Mouse (Mus musculus): Measurements from ENCODE around the gene Gm4187. TPM values are rescaled to one million over a fixed set of nuclear protein-coding genes. Genes with fewer than 3 reads are reported as not detected.
"Not testable (repeated sequence)": the region's sequence is repeated elsewhere in the genome, so short reads cannot be mapped to it uniquely, and the experiment has no call there.

Gm4187 gene
- total RNA-seq (2014; rRNA removed) (not detected in 2 replicates), polyA plus RNA-seq (2015; fragmentation: Nextera tagmentation; extraction: Ambion mirVana) (not detected in 2 replicates)

DNA sequence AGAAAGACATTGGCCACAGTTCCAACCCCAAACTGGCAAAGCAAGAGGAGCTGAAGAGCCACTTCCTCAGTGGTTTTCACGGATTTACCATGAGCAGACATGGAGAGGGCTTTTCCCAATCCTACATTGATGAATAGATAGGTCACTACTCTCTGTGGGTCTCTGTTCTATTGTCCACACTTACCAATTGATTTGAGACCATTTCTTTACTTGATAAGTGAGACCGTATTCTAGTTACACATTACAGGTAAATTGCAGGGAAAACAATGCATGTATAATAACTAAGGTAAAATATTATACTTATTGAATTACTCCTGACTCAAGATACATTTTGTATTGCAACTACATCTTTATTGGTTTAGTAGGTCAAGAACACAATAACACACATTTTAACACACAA lies at the start of gene Gm4187:
Gene Gm4187 (minus strand): TSS at position 101 of the 400 bp plus-strand sequence.
- ATAC-seq (ENCODE audit: low FRiP score); H3K27me3 ChIP-seq (ENCODE audit: insufficient read depth, low read length); H3K4me3 ChIP-seq (ENCODE audit: low read depth, low read length); H3K9me3 ChIP-seq (ENCODE audit: low read length); H3K9ac ChIP-seq (replicated peaks; ENCODE audit: low read length, poor library complexity, severe bottlenecking); DNase-seq (ENCODE audit: low spot score); H3K4me2 ChIP-seq (ENCODE audit: low read depth, low read length, poor library complexity, severe bottlenecking); H3K36me3 ChIP-seq (ENCODE audit: insufficient read depth, low read length); H3K27ac ChIP-seq (ENCODE audit: low read depth, low read length); H3K4me1 ChIP-seq (ENCODE audit: insufficient read depth, low read length): not testable (repeated sequence)
- no CpG with 5 or more reads among the region's 2 CpGs for WGBS

DNA sequence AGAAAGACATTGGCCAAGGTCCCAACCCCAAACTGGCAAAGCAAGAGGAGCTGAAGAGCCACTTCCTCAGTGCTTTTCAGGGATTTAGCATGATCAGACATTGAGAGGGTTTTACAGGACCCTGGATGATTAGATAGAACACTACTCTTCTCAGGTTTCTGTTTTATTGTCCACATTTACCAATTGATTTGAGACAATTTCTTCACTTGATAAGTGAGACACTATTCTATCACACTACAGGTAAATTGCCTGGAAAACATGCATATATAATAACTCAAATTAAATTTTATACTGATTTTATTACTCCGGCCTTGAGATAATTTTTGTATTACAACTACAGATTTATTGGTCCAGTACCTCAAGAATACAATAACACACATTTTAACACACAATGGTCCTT lies 41.4 kb upstream of the Gm4187 start, which contains the start of gene Gm8660:
Gene Gm8660 (minus strand): TSS at position 101 of the 400 bp plus-strand sequence.
- not testable (repeated sequence) for ATAC-seq (ENCODE audit: low FRiP score); H3K27me3 ChIP-seq (ENCODE audit: insufficient read depth, low read length); H3K9me3 ChIP-seq (ENCODE audit: low read length); H3K4me3 ChIP-seq (ENCODE audit: low read depth, low read length); H3K4me1 ChIP-seq (ENCODE audit: insufficient read depth, low read length); H3K36me3 ChIP-seq (ENCODE audit: insufficient read depth, low read length); H3K27ac ChIP-seq (ENCODE audit: low read depth, low read length); DNase-seq (ENCODE audit: low spot score); H3K4me2 ChIP-seq (ENCODE audit: low read depth, low read length, poor library complexity, severe bottlenecking); H3K9ac ChIP-seq (replicated peaks; ENCODE audit: low read length, poor library complexity, severe bottlenecking)
- WGBS = no CpG with 5 or more reads among the region's 1 CpGs

Other genes starting within 250 kb of the Gm4187 start
- gene Gm16451, start 211.5 kb downstream of the Gm4187 start, total RNA-seq (2014; rRNA removed) = not detected in 2 replicates
- not detected in 2 replicates for gene Gm16451, start 211.5 kb downstream of the Gm4187 start, polyA plus RNA-seq (2015; fragmentation: Nextera tagmentation; extraction: Ambion mirVana)
- not detected in 2 replicates for gene Gm10666, start 195.0 kb downstream of the Gm4187 start, total RNA-seq (2014; rRNA removed)
- gene Gm10666, start 195.0 kb downstream of the Gm4187 start, polyA plus RNA-seq (2015; fragmentation: Nextera tagmentation; extraction: Ambion mirVana) = not detected in 2 replicates
- gene Vmn1r142, start 165.7 kb downstream of the Gm4187 start, total RNA-seq (2014; rRNA removed) = not detected in 2 replicates
- gene Vmn1r142, start 165.7 kb downstream of the Gm4187 start, polyA plus RNA-seq (2015; fragmentation: Nextera tagmentation; extraction: Ambion mirVana) = not detected in 2 replicates
- gene Vmn1r143, start 140.3 kb downstream of the Gm4187 start, total RNA-seq (2014; rRNA removed) = not detected in 2 replicates
- gene Vmn1r143, start 140.3 kb downstream of the Gm4187 start, polyA plus RNA-seq (2015; fragmentation: Nextera tagmentation; extraction: Ambion mirVana) = not detected in 2 replicates
- not detected in 2 replicates for gene Gm8653, start 128.5 kb downstream of the Gm4187 start, total RNA-seq (2014; rRNA removed)
- not detected in 2 replicates for gene Gm8653, start 128.5 kb downstream of the Gm4187 start, polyA plus RNA-seq (2015; fragmentation: Nextera tagmentation; extraction: Ambion mirVana)
- not detected in 2 replicates for gene Gm8453, start 100.2 kb downstream of the Gm4187 start, total RNA-seq (2014; rRNA removed)
- not detected in 2 replicates for gene Gm8453, start 100.2 kb downstream of the Gm4187 start, polyA plus RNA-seq (2015; fragmentation: Nextera tagmentation; extraction: Ambion mirVana)
- gene Gm8660, start 41.3 kb upstream of the Gm4187 start, total RNA-seq (2014; rRNA removed) = not detected in 2 replicates
- not detected in 2 replicates for gene Gm8660, start 41.3 kb upstream of the Gm4187 start, polyA plus RNA-seq (2015; fragmentation: Nextera tagmentation; extraction: Ambion mirVana)
- gene Vmn1r148, start 83.9 kb upstream of the Gm4187 start, total RNA-seq (2014; rRNA removed) = not detected in 2 replicates
- not detected in 2 replicates for gene Vmn1r148, start 83.9 kb upstream of the Gm4187 start, polyA plus RNA-seq (2015; fragmentation: Nextera tagmentation; extraction: Ambion mirVana)
- gene Vmn1r149, start 108.5 kb upstream of the Gm4187 start, total RNA-seq (2014; rRNA removed) = not detected in 2 replicates
- not detected in 2 replicates for gene Vmn1r149, start 108.5 kb upstream of the Gm4187 start, polyA plus RNA-seq (2015; fragmentation: Nextera tagmentation; extraction: Ambion mirVana)
- gene Gm10665, start 134.4 kb upstream of the Gm4187 start, total RNA-seq (2014; rRNA removed) = not detected in 2 replicates
- not detected in 2 replicates for gene Gm10665, start 134.4 kb upstream of the Gm4187 start, polyA plus RNA-seq (2015; fragmentation: Nextera tagmentation; extraction: Ambion mirVana)
- not detected in 2 replicates for gene Vmn1r151, start 170.0 kb upstream of the Gm4187 start, total RNA-seq (2014; rRNA removed)
- gene Vmn1r151, start 170.0 kb upstream of the Gm4187 start, polyA plus RNA-seq (2015; fragmentation: Nextera tagmentation; extraction: Ambion mirVana) = not detected in 2 replicates
- gene Vmn1r152, start 193.2 kb upstream of the Gm4187 start, total RNA-seq (2014; rRNA removed) = not detected in 2 replicates
- not detected in 2 replicates for gene Vmn1r152, start 193.2 kb upstream of the Gm4187 start, polyA plus RNA-seq (2015; fragmentation: Nextera tagmentation; extraction: Ambion mirVana)
- not detected in 2 replicates for gene Gm8677, start 205.2 kb upstream of the Gm4187 start, total RNA-seq (2014; rRNA removed)
- gene Gm8677, start 205.2 kb upstream of the Gm4187 start, polyA plus RNA-seq (2015; fragmentation: Nextera tagmentation; extraction: Ambion mirVana) = not detected in 2 replicates
- gene Gm4201, start 235.6 kb upstream of the Gm4187 start, total RNA-seq (2014; rRNA removed) = not detected in 2 replicates
- gene Gm4201, start 235.6 kb upstream of the Gm4187 start, polyA plus RNA-seq (2015; fragmentation: Nextera tagmentation; extraction: Ambion mirVana) = not detected in 2 replicates